Mouse (Mus musculus) kidney, adult 8-10 months (tissue): ENCODE data around the gene Hoxb9.

Experiments
- DNase-seq, 2 experiments: peaks; one replicate each; pipeline ENCODE4 v3.0.0; 2022

The Hoxb9 gene

DNA sequence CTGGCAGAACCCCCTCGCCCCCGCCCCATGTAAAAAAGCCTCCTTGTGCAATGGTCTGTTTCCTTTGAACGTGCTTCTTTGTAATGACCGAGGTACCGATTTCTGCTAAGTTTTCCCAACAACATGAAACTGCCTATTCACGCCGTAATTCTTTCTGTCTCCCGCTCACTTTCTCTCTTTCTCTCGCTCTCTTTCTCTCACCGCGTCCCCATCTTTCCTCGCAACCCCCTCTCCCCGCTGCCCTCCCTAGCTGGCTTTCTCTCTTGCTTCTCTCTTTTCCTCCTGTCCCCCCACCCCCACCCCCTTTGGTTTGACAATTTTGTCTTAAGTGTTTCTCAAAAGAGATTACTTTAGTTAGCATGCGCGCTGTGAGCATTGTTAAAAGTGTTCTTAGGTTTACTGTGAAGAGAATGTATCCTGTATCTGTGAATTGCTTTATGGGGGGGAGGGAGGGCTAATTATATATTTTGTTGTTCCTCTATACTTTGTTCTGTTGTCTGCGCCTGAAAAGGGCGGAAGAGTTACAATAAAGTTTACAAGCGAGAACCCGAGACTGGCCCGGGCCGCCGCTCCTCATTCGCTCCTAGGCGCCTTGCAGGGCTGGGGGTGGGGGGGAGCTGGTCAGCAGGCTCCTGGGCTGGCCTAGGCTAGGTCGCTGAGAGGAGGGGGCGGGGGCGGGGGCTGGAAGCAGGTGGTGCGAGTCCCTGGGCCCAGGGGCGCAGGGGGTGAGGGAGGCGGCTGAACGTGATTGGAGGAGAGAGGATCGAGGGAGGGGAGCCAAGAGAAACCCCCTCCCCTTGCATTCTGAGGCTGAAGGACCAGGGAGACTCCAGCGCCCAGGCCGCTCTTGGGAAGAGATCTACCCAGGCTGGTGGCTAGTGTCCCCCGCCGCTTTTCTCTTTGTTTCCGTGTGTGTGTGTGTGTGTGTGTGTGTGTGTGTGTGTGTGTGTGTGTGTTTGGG lies 13.8 kb downstream of the Hoxb9 start:
- DNase-seq: peak; percentile 72 to 82

DNA sequence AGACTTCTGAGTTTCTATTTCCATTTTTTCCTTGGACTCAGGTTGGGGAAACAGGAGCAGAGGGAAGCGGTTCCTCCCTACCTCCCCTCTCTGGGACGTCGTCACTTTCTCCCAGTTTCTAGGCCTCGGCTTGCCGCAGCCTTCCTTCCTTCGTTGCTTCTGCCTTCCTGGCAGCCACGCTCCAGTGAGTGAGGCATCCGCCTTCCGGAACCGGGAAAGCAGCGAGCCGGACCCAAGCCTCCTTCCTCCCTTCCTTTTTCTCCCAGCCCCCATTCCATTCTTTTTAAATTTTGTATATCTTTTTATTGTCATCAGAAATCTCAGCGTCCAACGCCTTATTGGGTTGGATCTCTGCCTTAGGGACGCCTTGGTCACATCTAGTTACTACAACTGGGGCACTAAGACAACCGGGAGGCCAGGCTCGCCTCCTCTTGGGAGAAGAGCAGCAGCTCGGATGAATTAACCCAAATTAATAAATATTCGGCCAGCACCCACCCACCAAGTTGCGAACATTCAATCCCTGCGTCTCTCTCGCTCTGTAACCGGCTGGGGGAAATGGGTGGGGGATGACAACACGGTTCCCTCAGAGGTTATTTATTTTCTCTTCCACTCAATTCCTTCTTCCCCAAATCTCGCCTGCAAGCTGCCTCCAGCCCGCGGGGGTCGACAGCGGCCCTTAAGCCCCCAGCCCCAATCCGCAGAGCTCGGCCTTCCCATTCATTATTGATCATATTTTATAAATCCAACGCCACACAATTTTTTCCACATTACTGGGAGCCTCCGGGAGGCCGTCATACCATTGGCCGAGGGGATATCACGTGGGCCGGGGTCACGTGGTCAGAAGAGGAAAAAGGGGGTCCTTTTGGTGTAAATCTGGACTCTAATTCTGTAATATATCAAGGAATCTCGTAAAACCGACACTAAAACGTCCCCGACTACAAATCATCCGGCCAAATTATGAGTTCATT lies 14.8 kb downstream of the Hoxb9 start, which contains the start of gene Hoxb7:
Gene Hoxb7, plus strand, starts transcription at position 853 of the 968 bp plus-strand sequence.
- peak; percentile 86 to 90 for DNase-seq

DNA sequence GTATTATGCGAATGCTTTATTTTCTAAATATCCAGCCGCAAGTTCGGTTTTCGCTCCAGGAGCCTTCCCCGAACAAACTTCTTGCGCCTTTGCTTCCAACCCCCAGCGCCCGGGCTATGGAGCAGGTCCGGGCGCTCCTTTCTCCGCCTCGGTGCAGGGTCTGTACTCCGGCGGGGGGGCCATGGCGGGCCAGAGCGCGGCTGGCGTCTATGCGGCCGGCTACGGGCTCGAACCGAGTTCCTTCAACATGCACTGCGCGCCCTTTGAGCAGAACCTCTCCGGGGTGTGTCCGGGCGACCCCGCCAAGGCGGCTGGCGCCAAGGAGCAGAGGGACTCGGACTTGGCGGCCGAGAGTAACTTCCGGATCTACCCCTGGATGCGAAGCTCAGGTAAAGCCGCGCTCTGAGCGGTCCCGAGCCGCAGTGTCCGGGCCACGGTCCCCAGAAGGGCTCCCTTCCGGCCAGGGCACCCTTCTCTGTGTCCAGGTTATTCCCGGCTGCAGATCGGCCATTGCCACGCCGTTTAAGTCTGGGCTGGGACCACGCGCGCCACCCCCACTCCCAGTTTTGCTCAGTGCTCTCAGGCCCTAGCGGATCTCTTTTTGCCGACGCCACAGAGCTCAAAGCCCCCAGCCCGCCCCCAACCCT lies 15.6 kb downstream of the Hoxb9 start:
- DNase-seq: peak; percentile 67 to 76

DNA sequence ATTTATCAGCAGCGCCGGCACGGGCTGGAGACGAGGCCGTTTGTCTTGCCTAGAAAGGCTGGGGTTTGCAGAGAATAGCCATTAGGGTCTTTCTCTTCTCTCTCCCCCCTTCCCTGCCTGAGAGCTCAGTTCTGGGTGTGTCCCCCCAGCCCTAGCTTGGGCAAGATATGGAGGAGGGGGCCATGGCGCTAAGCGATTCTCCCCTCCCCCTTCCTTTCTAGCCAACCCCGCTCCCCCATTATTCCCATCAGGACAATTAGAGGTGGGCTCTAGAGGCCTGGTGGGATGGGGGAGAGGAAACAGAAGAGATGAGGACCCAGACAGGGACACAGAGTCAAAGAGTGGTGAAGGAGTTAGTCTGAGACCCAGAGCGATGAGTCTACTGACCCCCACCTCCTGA lies 16.2 kb downstream of the Hoxb9 start:
- DNase-seq: no peak

DNA sequence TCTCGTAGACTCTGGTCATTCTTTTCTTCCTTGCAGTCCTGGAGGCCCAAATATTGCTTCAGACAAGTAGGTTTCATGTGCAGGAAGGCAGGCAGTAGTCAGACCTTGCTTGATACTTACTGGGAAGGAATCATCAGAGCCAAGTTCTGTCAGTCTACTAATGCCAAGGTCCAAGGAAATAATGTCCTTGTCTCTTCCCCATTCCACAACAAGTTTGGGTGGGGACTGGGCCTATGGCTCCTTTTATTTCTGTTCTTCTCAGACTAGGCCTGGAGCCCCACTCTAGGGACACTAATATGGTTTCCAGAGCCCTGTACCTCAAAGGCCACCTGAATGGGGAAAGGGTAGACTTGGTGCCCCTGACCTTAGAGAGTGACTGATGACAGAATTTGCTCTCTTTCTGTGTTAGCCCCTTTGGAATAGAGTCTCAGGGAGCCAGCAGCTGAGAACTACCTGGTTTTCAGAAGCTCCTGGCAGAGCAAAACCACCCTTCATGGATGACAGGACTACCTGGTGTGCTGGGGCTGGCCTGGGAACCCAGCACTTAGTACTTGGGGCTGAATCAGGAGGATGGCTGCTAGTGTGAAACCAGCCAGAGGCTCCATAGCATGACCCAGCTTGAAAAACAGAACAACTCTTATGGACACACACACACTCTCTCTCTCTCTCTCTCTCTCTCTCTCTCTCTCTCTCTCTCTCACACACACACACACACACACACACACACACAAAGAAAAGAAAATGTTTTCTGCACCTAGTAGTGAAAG lies 17.4 kb downstream of the Hoxb9 start:
- DNase-seq: no peak

DNA sequence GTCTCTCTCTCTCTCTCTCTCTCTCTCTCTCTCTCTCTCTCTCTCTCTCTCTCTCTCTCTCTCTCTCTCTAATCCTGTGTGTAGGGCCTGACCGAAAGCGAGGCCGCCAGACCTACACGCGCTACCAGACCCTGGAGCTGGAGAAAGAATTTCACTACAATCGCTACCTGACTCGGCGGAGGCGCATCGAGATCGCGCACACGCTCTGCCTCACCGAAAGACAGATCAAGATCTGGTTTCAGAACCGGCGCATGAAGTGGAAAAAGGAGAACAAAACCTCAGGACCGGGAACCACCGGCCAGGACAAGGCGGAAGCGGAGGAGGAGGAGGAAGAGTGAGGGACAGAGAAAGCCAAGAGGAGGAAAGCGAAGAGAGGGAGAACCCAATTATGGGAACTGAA lies 18.0 kb downstream of the Hoxb9 start:
- peak in 1 of 2 experiments; percentile 40 for DNase-seq

DNA sequence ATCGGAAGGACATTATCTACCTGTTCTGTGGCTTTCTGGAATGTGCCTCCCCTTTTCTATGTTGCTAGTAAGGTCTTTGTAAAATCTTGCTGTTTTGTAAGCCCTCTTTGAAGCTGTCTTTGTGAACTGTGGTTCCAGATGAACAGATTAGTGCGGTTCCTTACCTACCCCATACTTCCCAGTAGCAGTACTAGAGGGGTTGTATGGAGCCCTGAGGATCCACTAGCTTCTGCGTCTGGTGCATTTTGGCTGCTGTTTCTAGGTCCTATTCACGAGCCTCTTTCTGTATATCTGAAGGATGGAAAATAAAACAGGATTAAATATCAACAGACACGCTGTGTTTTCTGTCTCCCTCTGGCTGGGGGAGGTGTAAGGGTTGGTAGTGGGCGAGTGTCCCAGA lies 18.6 kb downstream of the Hoxb9 start:
- no peak for DNase-seq

DNA sequence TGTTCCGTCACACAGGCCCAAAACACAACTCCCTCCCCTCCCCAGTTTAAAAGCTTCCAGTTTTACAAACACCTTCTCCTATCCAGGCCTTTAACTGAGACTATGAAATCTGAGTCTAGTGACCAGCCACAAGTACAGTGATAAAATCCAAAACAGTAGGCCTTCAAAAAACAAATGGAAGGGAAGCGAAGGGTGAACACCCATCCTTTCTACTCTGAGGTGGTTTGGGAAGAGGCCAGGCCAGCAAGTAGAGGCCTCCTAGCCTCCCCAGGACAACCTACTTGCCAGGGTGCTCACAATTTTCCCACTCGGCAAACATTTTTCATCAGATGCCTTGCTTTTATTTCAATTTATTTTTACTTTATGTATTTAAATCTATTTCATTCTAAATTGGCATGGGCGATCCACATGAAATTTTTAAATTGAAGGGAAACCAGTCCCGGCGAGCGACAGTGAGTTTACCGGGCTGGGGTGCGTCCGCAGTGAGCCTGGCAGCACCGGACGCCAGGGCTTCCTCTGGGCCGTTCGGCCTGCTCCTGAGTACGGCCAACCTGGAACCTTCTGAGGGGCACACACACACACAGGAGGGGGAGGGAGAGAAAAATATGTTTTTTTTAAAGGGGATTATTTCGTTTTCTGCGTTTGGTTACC lies 19.6 kb downstream of the Hoxb9 start:
- no peak for DNase-seq

DNA sequence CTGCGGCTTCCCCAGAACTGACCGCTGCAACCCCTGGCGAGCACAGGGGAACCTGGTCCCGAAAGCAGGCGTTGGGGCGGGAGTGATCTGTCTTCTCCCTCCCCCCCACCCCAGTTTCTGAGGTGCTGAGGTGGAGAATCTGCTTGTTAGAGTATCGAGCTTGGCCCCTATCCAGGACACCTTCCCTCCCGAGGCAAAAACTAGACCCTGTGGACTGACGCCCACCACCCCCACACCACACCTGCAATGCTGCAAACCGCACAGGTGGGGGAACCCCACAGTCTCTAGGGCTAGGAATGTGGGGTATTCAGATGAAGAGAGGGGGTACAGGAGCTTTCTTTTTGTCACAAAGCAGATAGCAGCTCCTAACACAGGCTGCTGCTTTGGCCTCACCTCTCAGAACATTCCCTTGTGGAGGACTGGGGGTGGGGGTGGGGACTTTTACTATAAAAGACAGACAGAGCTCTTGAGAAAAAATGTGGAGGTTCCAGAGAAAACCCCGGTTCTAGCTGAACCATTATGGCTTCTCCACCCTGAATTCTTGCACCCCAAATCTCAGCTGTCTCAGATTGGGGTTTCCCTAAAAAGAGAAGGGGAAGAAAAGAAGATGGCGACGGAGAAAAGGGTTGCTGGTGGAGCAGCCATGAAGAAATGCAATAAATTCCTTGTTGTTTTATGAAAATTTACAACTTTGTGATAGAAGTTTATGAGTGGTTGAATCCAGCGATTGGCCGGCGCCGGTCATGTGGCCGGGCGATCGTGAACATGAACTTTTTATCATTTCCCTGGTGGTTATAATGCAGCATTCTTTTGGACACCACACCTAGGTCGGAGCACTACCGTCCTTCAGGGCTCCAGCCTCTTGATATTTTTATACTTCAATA lies 20.7 kb downstream of the Hoxb9 start, which contains the start of gene Hoxb6:
Gene Hoxb6, plus strand, starts transcription at position 796 of the 884 bp plus-strand sequence.
- DNase-seq: peak; percentile 82 to 84

DNA sequence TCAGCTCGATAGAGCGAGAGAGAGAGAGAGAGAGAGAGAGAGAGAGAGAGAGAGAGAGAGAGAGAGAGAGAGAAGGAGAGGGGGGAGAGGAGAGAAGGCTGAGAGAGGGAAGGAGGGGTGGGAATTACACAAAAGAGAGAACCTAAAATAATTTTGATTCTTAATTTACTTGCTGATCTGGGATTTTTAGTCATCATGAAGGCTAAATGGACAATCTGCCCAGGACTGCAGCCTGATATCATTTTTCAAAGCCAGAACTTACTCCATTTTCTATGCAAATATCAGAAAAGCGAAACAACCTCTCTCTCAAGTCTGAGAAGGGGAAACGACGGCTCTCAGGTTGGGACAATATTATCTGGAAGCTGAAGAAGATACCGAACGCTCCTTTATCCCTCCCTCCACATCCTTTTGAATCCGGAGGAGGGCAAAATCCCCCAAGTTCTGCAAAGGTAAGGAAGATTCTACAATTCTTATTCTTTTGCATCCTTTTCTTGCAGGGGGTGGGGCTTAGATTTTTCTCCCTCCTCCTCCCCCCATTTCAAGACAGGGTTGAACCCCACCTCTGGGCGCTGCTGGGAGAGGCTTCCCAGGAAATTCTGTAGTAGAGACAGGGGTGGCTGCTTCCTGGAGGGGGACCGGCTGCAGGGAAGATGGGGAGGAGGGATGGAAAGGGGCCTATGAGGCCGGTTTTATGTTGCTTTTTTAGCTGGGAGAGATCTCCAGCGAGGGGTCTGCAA lies 21.5 kb downstream of the Hoxb9 start:
- DNase-seq: peak in 1 of 2 experiments; percentile 52

DNA sequence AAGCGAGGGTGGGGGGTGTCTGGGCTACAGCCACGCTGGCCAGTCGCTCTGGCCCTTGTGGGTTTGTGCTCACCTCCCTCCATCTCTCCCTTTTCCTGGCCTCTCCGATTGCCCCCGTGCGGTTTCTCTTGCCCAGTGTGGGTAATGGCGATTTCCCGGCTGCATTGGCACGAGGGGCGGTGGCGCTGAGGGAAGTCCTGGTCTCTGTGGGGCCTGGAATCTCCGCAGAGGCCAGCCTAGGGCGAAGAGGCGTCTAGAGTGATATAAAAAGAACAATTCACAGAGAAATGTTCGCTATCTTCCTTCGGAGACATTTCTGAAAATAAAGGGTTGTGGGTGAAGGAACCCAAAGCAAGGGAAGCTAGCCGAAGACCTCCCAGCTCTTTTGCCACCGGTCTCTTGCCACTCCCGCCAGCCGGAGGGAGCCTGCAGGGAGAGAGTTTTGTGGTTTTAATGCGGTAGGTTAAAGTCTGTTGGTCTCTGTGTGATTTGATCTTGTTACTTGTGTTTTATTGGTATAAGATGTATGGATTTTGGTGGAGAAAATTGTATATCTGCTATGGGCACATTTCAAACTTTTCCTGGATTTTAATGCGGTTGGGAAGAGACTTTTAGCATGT lies 22.2 kb downstream of the Hoxb9 start:
- DNase-seq: peak in 1 of 2 experiments; percentile 44

DNA sequence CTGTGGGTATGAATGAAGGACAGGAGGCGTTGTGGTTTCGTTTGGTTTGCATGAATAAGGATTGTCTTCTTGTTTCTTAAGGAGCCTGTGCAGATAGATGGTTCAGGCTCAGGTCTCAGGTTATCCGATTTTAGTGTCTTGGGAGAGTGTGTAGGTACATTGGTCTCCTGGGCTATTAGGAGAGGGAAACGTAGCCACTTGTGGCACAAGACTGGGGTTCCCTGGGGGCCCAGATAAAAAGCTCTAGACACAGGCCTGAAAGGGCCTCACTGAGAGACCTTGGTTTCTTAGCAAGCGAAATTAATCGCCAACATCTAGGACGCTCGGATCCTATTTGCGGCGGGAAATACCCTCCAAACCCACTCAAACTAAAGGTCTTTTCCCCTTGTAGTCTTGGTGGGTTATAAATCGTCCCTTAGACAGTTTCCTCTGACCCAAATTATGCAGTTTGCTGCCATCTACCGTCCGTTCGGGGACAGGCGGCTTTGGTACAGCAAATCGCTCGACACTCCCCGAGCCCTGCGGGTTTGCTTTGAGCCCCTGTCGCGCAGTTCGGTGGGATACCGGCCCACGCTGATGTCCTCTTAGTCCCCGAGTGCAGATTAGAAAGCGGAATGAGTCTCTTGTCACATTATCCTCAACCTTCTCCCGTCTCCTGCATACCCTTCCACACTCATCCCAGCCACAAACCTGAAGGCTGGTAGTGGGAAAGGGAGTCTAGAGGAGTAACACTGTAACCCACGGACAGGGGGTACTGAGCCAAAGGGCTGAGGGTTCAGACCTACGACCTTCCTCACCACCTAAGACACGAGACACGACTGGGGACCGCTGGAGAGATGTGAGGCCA lies 23.2 kb downstream of the Hoxb9 start:
- peak; percentile 89 to 95 for DNase-seq

DNA sequence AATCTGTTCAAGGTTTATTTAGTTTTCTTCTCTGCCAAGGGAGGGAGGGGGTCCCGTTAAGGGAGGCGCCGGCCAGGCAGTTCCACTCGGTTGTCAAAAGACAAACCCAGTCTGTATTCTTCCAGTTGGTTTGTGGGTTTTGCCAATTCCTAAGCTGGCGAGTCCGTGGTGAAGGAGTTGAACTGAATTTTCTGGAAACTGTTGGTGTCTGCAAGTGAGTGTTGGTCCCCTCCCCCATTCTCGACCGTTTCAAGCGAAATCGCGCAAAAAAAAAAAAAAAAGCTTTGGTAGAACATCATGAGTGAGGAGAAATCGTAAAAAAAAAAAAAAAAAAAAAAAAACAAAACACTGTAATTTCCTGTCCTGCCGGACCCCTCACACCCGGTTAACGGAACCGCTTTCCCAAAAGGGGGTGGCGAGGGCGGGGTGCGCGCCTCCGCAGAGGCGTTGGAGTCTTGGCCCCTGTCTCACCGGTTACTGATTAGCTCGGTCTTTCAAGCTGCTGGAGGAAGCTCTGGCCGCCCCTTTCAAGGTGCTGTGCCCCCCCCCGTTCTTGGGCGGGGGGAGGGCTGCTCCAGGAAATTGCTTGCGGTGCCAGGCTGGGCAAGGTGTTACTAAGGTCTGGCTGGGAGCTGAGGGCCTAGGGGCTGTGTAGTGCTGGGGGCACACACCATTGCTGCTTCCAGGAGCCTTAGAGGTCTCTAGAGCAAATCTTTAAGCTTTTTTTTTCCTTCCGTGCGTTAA lies 24.0 kb downstream of the Hoxb9 start:
- DNase-seq: peak; percentile 88 to 91

DNA sequence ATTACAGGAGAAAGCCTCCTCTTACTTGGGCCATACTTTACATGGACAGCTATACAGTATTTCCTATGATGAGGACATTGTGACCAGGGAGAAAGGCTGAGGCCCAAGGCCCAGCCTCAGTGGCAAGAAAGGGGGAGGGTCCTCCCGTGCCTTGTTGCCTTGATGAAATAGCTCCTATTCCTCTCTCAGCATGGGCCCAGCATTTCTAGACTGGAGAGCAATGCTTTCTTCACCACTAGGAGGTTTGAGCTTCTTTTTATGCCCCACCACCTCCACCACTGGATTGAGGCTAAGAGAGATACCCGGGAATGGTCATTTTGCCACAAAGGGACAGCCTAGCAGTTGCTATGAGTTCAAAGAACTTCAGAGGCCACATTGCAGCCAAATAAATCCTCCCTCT lies 25.7 kb downstream of the Hoxb9 start:
- DNase-seq: no peak

DNA sequence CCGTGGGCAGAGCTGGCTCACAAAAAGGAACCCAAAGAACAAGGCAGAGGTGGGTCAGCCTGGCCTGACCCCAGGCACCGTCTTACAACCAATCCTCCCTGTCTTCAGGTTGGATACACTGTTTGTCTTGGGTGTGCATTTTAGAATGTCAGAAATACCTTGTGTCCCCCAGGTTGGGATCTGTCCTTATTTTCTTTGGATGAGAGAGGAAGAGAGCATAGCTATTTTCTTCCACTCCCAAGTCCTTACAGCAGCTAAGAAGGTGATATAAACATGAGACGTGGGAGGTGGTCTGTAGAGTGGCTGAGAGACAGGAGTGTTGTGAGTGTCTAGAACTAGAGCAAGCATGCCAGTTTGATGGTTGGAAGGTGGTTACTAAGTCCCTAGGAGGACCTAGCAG lies 26.2 kb downstream of the Hoxb9 start:
- DNase-seq: no peak

DNA sequence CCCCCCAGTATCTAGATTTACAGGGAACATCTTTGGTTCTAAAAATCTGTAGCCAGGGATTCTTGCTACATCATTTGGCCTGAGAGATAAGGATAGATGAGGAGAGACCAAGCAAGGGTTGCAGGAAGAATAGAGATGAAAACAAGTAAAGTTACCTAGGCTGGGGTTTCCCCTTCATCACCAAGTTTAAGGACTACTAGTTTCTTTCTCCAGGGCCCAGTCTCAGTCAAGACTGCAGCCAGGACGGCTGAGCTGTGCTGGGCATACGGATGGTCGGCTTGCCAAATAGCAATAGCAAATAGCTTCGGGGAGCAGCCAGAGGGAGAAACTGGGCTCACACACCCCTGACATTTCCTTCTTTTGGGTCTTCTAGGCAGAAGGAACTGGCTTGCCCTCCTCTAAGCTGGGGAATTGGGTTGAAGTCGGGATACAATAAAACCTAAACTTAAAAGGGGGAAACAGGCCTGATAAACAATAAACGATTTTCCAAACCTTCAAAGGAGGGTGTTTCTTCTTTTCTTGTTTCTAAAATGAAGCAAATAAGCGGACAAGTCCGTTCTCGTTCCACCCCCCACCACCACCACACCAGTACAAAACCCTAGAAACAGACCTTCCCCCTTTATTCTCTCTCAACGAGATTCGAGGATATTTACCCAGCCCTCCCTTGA lies 26.8 kb downstream of the Hoxb9 start:
- no peak for DNase-seq
